Mouse (Mus musculus) MEL (cell line): ENCODE data around the gene Rps27rt. TPM values are rescaled to one million over a fixed set of nuclear protein-coding genes. Genes with fewer than 3 reads are reported as not detected.

Experiments
- DNase-seq: peaks from one replicate; pipeline ENCODE4 v3.0.0; 2011; ENCODE audit warnings: low read depth, low spot score
- H3K27ac ChIP-seq: 2 replicates; pipeline ENCODE4 v1.5.1; 2012; ENCODE audit warnings: low read depth, mild to moderate bottlenecking, control low read depth, low read length, moderate library complexity; ENCODE audit not compliant: control insufficient read depth
- H3K27me3 ChIP-seq, 2 experiments: fragments of 150-350 bp in 1 of 2; sonication (generic) in 1 of 2; 2 replicates each; pipeline ENCODE4 v1.6.1; 2012; ENCODE audit warnings: low read length in 2 of 2, mild to moderate bottlenecking in 2 of 2, improper control_type of control experiment in 1 of 2, moderate library complexity in 1 of 2; ENCODE audit not compliant: insufficient read depth in 2 of 2, control insufficient read depth in 1 of 2
- H3K36me3 ChIP-seq, 2 experiments: 2 replicates each; pipeline ENCODE4 v1.6.1; 2012 to 2014; ENCODE audit warnings: low read length in 2 of 2, improper control_type of control experiment in 1 of 2, inconsistent platforms in 1 of 2, mild to moderate bottlenecking in 1 of 2; ENCODE audit not compliant: insufficient read depth in 2 of 2, control insufficient read depth in 1 of 2
- H3K4me1 ChIP-seq, 2 experiments: fragments of 150-350 bp in 1 of 2; sonication (generic) in 1 of 2; 2 replicates each; pipeline ENCODE4 v1.6.1; 2012; ENCODE audit warnings: low read length in 2 of 2, improper control_type of control experiment in 1 of 2, mild to moderate bottlenecking in 1 of 2; ENCODE audit not compliant: insufficient read depth in 2 of 2, control insufficient read depth in 1 of 2
- H3K4me3 ChIP-seq, 2 experiments: fragments of 150-350 bp in 1 of 2; sonication (generic) in 1 of 2; 2 replicates each; pipeline ENCODE4 v1.5.1; 2012; ENCODE audit warnings: low read depth in 2 of 2, low read length in 2 of 2, mild to moderate bottlenecking in 2 of 2, moderate library complexity in 2 of 2, control low read depth in 1 of 2, improper control_type of control experiment in 1 of 2; ENCODE audit not compliant: control insufficient read depth in 1 of 2, insufficient read depth in 1 of 2
- H3K79me2 ChIP-seq: 2 replicates; pipeline ENCODE4 v1.6.1; 2012; ENCODE audit warnings: mild to moderate bottlenecking, low read length, moderate library complexity; ENCODE audit not compliant: control insufficient read depth, poor library complexity, insufficient read depth
- H3K9ac ChIP-seq: 2 replicates; pipeline ENCODE4 v1.6.1; 2012; ENCODE audit warnings: low read depth, mild to moderate bottlenecking, control low read depth, low read length, moderate library complexity; ENCODE audit not compliant: control insufficient read depth, poor library complexity, severe bottlenecking
- H3K9me3 ChIP-seq: fragments of 150-350 bp; sonication (generic); replicated peaks from 2 replicates; pipeline ENCODE4 v1.6.1; 2012; ENCODE audit warnings: mild to moderate bottlenecking, low read length, improper control_type of control experiment, moderate library complexity; ENCODE audit not compliant: insufficient read depth
- BHLHE40 ChIP-seq: IDR thresholded peaks from 2 replicates; pipeline ENCODE4 v1.6.1; 2012; ENCODE audit warnings: low read depth, mild to moderate bottlenecking, inconsistent platforms, low read length, improper control_type of control experiment, borderline replicate concordance
- CHD1 ChIP-seq: IDR thresholded peaks from 2 replicates; pipeline ENCODE4 v1.6.1; 2012; ENCODE audit warnings: low read depth, mild to moderate bottlenecking, inconsistent platforms, low read length, improper control_type of control experiment
- CHD2 ChIP-seq: IDR thresholded peaks from 2 replicates; pipeline ENCODE4 v1.6.1; 2011; ENCODE audit warnings: low read length, improper control_type of control experiment
- CTCF ChIP-seq, 3 experiments: IDR thresholded peaks in 2 of 3; conservative IDR thresholded peaks in 1 of 3; 2 replicates each; pipeline ENCODE4 v1.5.1; 2011 to 2012; ENCODE audit warnings: low read length in 3 of 3, low read depth in 2 of 3, mild to moderate bottlenecking in 2 of 3, improper control_type of control experiment in 1 of 3, inconsistent platforms in 1 of 3, mixed read lengths in 1 of 3, moderate library complexity in 1 of 3; ENCODE audit not compliant: control insufficient read depth in 1 of 3, insufficient read depth in 1 of 3, poor library complexity in 1 of 3, severe bottlenecking in 1 of 3
- E2F4 ChIP-seq: IDR thresholded peaks from 2 replicates; pipeline ENCODE4 v1.6.1; 2011; ENCODE audit warnings: low read depth, low read length, improper control_type of control experiment, borderline replicate concordance
- GABPA ChIP-seq: IDR thresholded peaks from 2 replicates; pipeline ENCODE4 v1.6.1; 2012; ENCODE audit warnings: low read depth, mild to moderate bottlenecking, inconsistent platforms, low read length, improper control_type of control experiment, moderate library complexity
- GATA1 ChIP-seq: IDR thresholded peaks from 2 replicates; pipeline ENCODE4 v1.6.1; 2011; ENCODE audit warnings: low read depth, low read length, improper control_type of control experiment
- HCFC1 ChIP-seq: IDR thresholded peaks from 2 replicates; pipeline ENCODE4 v1.6.1; 2012; ENCODE audit warnings: low read depth, mild to moderate bottlenecking, inconsistent platforms, low read length, improper control_type of control experiment, moderate library complexity
- JUND ChIP-seq: IDR thresholded peaks from 2 replicates; pipeline ENCODE4 v1.6.1; 2011; ENCODE audit warnings: low read depth, mild to moderate bottlenecking, improper control_type of control experiment, low read length
- MAX ChIP-seq: IDR thresholded peaks from 2 replicates; pipeline ENCODE4 v1.6.1; 2011; ENCODE audit warnings: low read length, improper control_type of control experiment
- MAZ ChIP-seq: IDR thresholded peaks from 2 replicates; pipeline ENCODE4 v1.6.1; 2012; ENCODE audit warnings: low read depth, mild to moderate bottlenecking, inconsistent platforms, low read length, improper control_type of control experiment
- MEF2A ChIP-seq: IDR thresholded peaks from 2 replicates; pipeline ENCODE4 v1.6.1; 2014; ENCODE audit warnings: low read depth, mild to moderate bottlenecking, inconsistent platforms, low read length, improper control_type of control experiment; ENCODE audit not compliant: poor library complexity, insufficient replicate concordance, severe bottlenecking; ENCODE audit errors: extremely low read depth
- MYC ChIP-seq: IDR thresholded peaks from 2 replicates; pipeline ENCODE4 v1.6.1; 2011; ENCODE audit warnings: low read depth, mild to moderate bottlenecking, low read length, improper control_type of control experiment, moderate library complexity
- NRF1 ChIP-seq: IDR thresholded peaks from 2 replicates; pipeline ENCODE4 v1.6.1; 2014; ENCODE audit warnings: low read depth, mild to moderate bottlenecking, inconsistent platforms, low read length, improper control_type of control experiment, moderate library complexity; ENCODE audit not compliant: poor library complexity, insufficient read depth, severe bottlenecking
- POLR2A ChIP-seq, 2 experiments: IDR thresholded peaks; 2 replicates each; pipeline ENCODE4 v1.6.1; 2011 to 2012; ENCODE audit warnings: low read length in 2 of 2, mild to moderate bottlenecking in 2 of 2, control low read depth in 1 of 2, improper control_type of control experiment in 1 of 2, low read depth in 1 of 2, moderate library complexity in 1 of 2; ENCODE audit not compliant: control insufficient read depth in 1 of 2, insufficient read depth in 1 of 2, poor library complexity in 1 of 2
- POLR2AphosphoS2 ChIP-seq: IDR thresholded peaks from 2 replicates; pipeline ENCODE4 v1.6.1; 2011; ENCODE audit warnings: low read length, improper control_type of control experiment
- POLR2AphosphoS5 ChIP-seq: IDR thresholded peaks from 2 replicates; pipeline ENCODE4 v1.6.1; 2012; ENCODE audit warnings: low read depth, borderline replicate concordance, mild to moderate bottlenecking, inconsistent platforms, low read length, moderate library complexity, mixed read lengths
- RAD21 ChIP-seq: IDR thresholded peaks from 2 replicates; pipeline ENCODE4 v1.6.1; 2011; ENCODE audit warnings: mild to moderate bottlenecking, low read depth, low read length, improper control_type of control experiment
- SMC3 ChIP-seq: IDR thresholded peaks from 2 replicates; pipeline ENCODE4 v1.6.1; 2011; ENCODE audit warnings: low read depth, low read length, improper control_type of control experiment
- TAL1 ChIP-seq: IDR thresholded peaks from 2 replicates; pipeline ENCODE4 v1.6.1; 2012; ENCODE audit warnings: mild to moderate bottlenecking, inconsistent platforms, low read length, moderate library complexity, mixed read lengths
- TBP ChIP-seq: IDR thresholded peaks from 2 replicates; pipeline ENCODE4 v1.8.0; 2011; ENCODE audit warnings: low read depth, low read length, improper control_type of control experiment
- TCF12 ChIP-seq: IDR thresholded peaks from 2 replicates; pipeline ENCODE4 v1.6.1; 2014; ENCODE audit warnings: low read depth, mild to moderate bottlenecking, inconsistent platforms, low read length, improper control_type of control experiment, moderate library complexity
- UBTF ChIP-seq: IDR thresholded peaks from 2 replicates; pipeline ENCODE4 v1.6.1; 2012; ENCODE audit warnings: low read depth, mild to moderate bottlenecking, inconsistent platforms, low read length, improper control_type of control experiment, moderate library complexity, borderline replicate concordance; ENCODE audit not compliant: insufficient read depth
- USF1 ChIP-seq: IDR thresholded peaks from 2 replicates; pipeline ENCODE4 v1.6.1; 2014; ENCODE audit warnings: low read depth, mild to moderate bottlenecking, inconsistent platforms, low read length, improper control_type of control experiment, moderate library complexity
- USF2 ChIP-seq, 2 experiments: IDR thresholded peaks; 2 replicates each; pipeline ENCODE4 v1.6.1; 2011 to 2012; ENCODE audit warnings: improper control_type of control experiment in 2 of 2, low read length in 2 of 2, borderline replicate concordance in 1 of 2, inconsistent platforms in 1 of 2, low read depth in 1 of 2, mild to moderate bottlenecking in 1 of 2; ENCODE audit not compliant: insufficient read depth in 1 of 2
- ZC3H11A ChIP-seq: IDR thresholded peaks from 2 replicates; pipeline ENCODE4 v1.6.1; 2012; ENCODE audit warnings: low read depth, mild to moderate bottlenecking, inconsistent platforms, low read length, improper control_type of control experiment
- ZKSCAN1 ChIP-seq: IDR thresholded peaks from 2 replicates; pipeline ENCODE4 v1.6.1; 2012; ENCODE audit warnings: low read depth, mild to moderate bottlenecking, inconsistent platforms, low read length, improper control_type of control experiment, moderate library complexity
- ZMIZ1 ChIP-seq: IDR thresholded peaks from 2 replicates; pipeline ENCODE4 v1.6.1; 2012; ENCODE audit warnings: low read depth, mild to moderate bottlenecking, inconsistent platforms, low read length, improper control_type of control experiment, moderate library complexity
- polyA plus RNA-seq, 2 experiments: library from polyadenylated mRNA; stranded (reverse) in 1 of 2; unstranded in 1 of 2; fragments of >175 nt in 1 of 2; fragments of >200 nt in 1 of 2; gene quantifications; 2 replicates each; pipeline versions ENCODE4 v1.2.1 to v1.2.4; 2012; ENCODE audit warnings: low replicate concordance in 2 of 2, low read depth in 1 of 2; ENCODE audit not compliant: insufficient read length in 2 of 2, insufficient read depth in 1 of 2, missing spikeins in 1 of 2
- total RNA-seq: library from RNA; depleted of rRNA; stranded (reverse); fragments of 300-350 nt; gene quantifications from 2 replicates; pipeline ENCODE4 v1.2.3, GENCODE M21; 2012

Rps27rt gene
- total and polyA plus RNA-seq, 3 experiments, result 61.8 to 338 TPM; not detected in 1

GRCm38 (mm10) chr9:114956945-114957344 lies 25.6 kb downstream of the Rps27rt start:
- Histone ChIP-seq H3K4me1 (no peaks in the 10 kb centered on the region), H3K27me3 (no peaks in the 10 kb centered on the region), H3K9me3 (no peaks in the 10 kb centered on the region), H3K79me2 (no peaks in the 10 kb centered on the region)
- peak; percentile 16 for DNase-seq
- TF ChIP-seq USF1 (no peak), TBP (no peak), CHD2 (no peak), SMC3 (peak; percentile 52), BHLHE40 (no peak), GABPA (no peak), MAZ (no peak), POLR2AphosphoS5 (no peak), RAD21 (peak; percentile 44), TAL1 (no peak), TCF12 (no peak), GATA1 (no peak), UBTF (no peak), MYC (no peak), POLR2A (IDR thresholded peaks at IDR 0.05; ENCODE audit: control insufficient read depth in 1 of 2, insufficient read depth in 1 of 2, low read depth in 1 of 2, low read length in 2 of 2, poor library complexity in 1 of 2) (no peak), JUND (no peak), ZMIZ1 (no peak), CTCF (IDR thresholded peaks at IDR 0.05 in 2 of 3, conservative IDR thresholded peaks at IDR 0.05 in 1 of 3; ENCODE audit: control insufficient read depth in 1 of 3, insufficient read depth in 1 of 3, low read depth in 2 of 3, low read length in 3 of 3, poor library complexity in 1 of 3, severe bottlenecking in 1 of 3) (peak; percentile 28 to 58 (median 56); a peak in 5 of 6 replicates), CHD1 (no peak), MEF2A (no peak), E2F4 (no peak), MAX (no peak), HCFC1 (no peak), POLR2AphosphoS2 (no peak), NRF1 (no peak), ZKSCAN1 (no peak), ZC3H11A (peak; percentile 21; the same call in 1 of the 2 replicates), USF2 (IDR thresholded peaks at IDR 0.05; ENCODE audit: borderline replicate concordance in 1 of 2, insufficient read depth in 1 of 2, low read depth in 1 of 2, low read length in 2 of 2) (no peak)
- TF ChIP-seq, all 39 proteins: peak for 4
- Histone ChIP-seq H3K27ac (no peak overlapping the region), H3K36me3 (no peaks in the 10 kb centered on the region), H3K9ac (no peak overlapping the region), H3K4me3 (no peak overlapping the region)
